Mouse (Mus musculus) kidney, postnatal 0 days (tissue): Measurements from ENCODE around the gene Itsn1. TPM values are rescaled to one million over a fixed set of nuclear protein-coding genes. Genes with fewer than 3 reads are reported as not detected.

ENCODE experiments used
- ATAC-seq: fragments of 200-750 bp; cut with Nextera tagmentation; replicated peaks from 2 replicates; pipeline ENCODE4 v1.8.0; 2017; ENCODE audit warnings: low read depth, moderate number of reproducible peaks, moderate TSS enrichment, moderate library complexity; ENCODE audit not compliant: low FRiP score
- DNase-seq: peaks from one replicate; pipeline ENCODE4 v3.0.0-alpha.2; 2016; ENCODE audit warnings: low spot score
- H3K27ac ChIP-seq: fragments of 300-500 bp; sonication (generic); 2 replicates; pipeline ENCODE4 v1.5.1; 2014; ENCODE audit warnings: mild to moderate bottlenecking
- H3K27me3 ChIP-seq: fragments of 300-500 bp; sonication (generic); 2 replicates; pipeline ENCODE4 v1.6.1; 2014; ENCODE audit warnings: low read length, mixed read lengths; ENCODE audit not compliant: insufficient read depth
- H3K36me3 ChIP-seq: fragments of 300-500 bp; sonication (generic); 2 replicates; pipeline ENCODE4 v1.6.1; 2014; ENCODE audit warnings: low read length, mixed read lengths; ENCODE audit not compliant: insufficient read depth
- H3K4me1 ChIP-seq: fragments of 300-500 bp; sonication (generic); replicated peaks from 2 replicates; pipeline ENCODE4 v1.6.1; 2014; ENCODE audit warnings: antibody characterized with exemption, low read length, mixed read lengths; ENCODE audit not compliant: insufficient read depth
- H3K4me2 ChIP-seq: fragments of 300-500 bp; sonication (generic); 2 replicates; pipeline ENCODE4 v1.6.1; 2014; ENCODE audit warnings: mild to moderate bottlenecking, low read length, moderate library complexity, mixed read lengths
- H3K4me3 ChIP-seq: fragments of 300-500 bp; sonication (generic); replicated peaks from 2 replicates; pipeline ENCODE4 v1.5.1; 2014; ENCODE audit warnings: low read depth, low read length
- H3K9ac ChIP-seq: fragments of 300-500 bp; sonication (generic); 2 replicates; pipeline ENCODE4 v1.6.1; 2014; ENCODE audit warnings: low read depth, low read length
- H3K9me3 ChIP-seq: fragments of 300-500 bp; sonication (generic); replicated peaks from 2 replicates; pipeline ENCODE4 v1.6.1; 2016; ENCODE audit warnings: low read length, inconsistent platforms, mixed read lengths
- CTCF ChIP-seq: IDR thresholded peaks from 2 replicates; pipeline ENCODE4 v1.5.1; 2016; ENCODE audit warnings: antibody characterized with exemption, low read depth, mild to moderate bottlenecking, moderate library complexity
- WGBS: fragments of 180-500 bp; shearing (Covaris S2); extraction: QIAGEN DNeasy Blood & Tissue Kit; methylation state at CpG from one replicate; pipeline ENCODE4 v1.1.7; 2014; 5-methylcytosine and 5-hydroxymethylcytosine counted together
- polyA plus RNA-seq: library from polyadenylated mRNA; unstranded; fragments of >200 nt; fragmentation: Nextera tagmentation; extraction: Ambion mirVana; gene quantifications from 2 replicates; pipeline ENCODE4 v1.2.1, GENCODE M21; 2015

Itsn1 gene
- polyA plus RNA-seq, 1 experiment from 2014 or later: 14.4 TPM

DNA sequence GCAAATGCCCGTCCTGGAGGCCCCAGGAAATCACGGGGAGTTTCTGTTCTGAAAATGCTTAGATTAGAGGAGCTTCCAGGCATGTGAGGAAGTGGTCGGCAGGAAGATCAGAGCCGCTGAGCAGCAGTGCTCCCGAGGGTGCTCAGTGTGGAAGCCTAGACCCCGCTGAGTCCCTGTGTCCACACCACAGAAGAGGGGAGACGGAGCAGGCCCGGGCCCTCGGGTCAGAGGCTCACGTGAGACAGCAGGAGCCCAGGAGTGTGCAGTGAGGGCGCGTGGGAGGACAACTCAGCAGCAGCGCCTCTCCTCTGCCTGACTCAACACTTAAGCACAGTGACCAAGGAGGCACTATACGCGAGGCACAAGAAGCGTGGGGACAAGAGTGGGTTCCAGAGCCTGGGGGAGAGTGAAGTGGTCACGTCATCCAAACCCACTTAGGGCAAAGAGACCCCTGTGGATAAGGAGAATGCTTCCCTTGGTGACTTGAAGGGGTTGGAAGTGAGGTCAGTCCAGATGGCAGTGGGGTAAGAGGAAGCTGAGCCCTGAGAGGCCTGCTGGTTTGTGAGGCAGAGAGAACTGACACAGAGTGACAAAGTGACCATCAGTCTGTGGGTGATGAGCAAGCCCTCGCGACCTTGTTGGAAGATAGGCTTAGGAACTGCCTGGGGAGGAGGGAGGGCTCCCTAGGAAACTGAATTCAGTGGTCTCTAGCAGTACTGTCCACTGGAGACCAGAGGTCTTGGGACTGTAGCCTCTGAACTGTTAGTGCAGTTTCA is 122.6 kb downstream of the Itsn1 start:
- H3K9ac ChIP-seq: no peak overlapping the region
- ATAC-seq (no peak; the same call in 1 of the 2 replicates), DNase-seq (no peak)
- no peak for TF ChIP-seq CTCF
- no peak overlapping the region for H3K4me2 ChIP-seq
- H3K27ac ChIP-seq: no peak overlapping the region
- no peaks in the 10 kb centered on the region for H3K9me3 ChIP-seq
- 51% methylated on average over 19 of the region's 19 CpGs for WGBS
- no peak overlapping the region for H3K4me3 ChIP-seq
- H3K27me3 ChIP-seq: no peaks in the 10 kb centered on the region
- H3K36me3 ChIP-seq: peaks cover 21% of the 10 kb centered on the region; the same call in 1 of the 2 replicates
- H3K4me1 ChIP-seq: peaks cover 12% of the 10 kb centered on the region; the same call in 1 of the 2 replicates

DNA sequence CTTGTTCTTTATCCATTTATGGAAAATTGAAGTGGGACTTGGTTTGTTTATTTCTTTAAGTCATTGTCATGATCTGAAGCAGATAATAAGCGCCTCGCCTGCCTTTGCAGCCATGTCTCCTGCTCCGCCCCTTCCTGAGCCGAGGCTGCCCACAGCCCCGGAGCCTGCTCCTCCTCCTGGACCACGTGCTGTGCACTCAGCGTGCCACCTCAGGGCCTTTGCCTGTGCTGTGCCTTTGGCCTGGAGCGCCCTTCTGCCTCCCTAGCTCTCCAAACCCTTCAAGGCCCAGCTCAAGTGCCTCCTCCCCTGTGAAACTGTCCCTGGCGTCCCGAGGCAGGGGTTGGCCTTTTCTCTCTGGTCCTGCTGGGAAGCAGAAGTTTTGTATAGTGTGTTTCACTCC is 123.7 kb downstream of the Itsn1 start:
- H3K4me1 ChIP-seq: 0 out of 2 replicates have a peak, but pooled peaks cover 9% of the 10 kb centered on the region
- no peak for DNase-seq
- H3K27ac ChIP-seq: no peak overlapping the region
- no peaks in the 10 kb centered on the region for H3K9me3 ChIP-seq
- no peak for ATAC-seq
- peaks cover 27% of the 10 kb centered on the region; the same call in 1 of the 2 replicates for H3K36me3 ChIP-seq
- no peaks in the 10 kb centered on the region for H3K27me3 ChIP-seq
- no peak for TF ChIP-seq CTCF
- no peak overlapping the region for H3K4me3 ChIP-seq
- H3K4me2 ChIP-seq: no peak overlapping the region
- WGBS: 91% methylated on average over 10 of the region's 10 CpGs
- H3K9ac ChIP-seq: no peak overlapping the region

DNA sequence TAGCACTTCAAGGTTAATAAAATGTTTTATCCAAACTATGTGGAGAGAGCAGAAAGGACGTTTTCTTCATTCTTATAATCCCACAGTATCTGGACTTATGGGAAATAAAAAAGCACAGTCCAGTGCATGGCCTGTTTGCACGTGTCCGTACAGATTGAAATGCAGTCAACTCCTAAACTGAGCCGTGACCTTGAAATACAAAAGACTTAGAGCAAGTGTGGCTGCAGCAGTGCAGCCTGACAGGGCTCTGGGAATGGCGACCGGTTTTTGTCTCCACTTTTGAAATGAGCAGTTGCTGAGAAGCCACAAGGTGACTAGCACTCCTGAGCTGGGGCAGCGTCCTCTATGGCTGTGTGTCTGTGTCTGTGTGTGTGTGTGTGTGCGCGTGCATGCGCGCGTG is 124.1 kb downstream of the Itsn1 start:
- Histone ChIP-seq H3K9ac (no peak overlapping the region), H3K4me2 (no peak overlapping the region), H3K27me3 (no peaks in the 10 kb centered on the region), H3K27ac (no peak overlapping the region), H3K36me3 (peaks cover 30% of the 10 kb centered on the region; the same call in 1 of the 2 replicates), H3K4me3 (no peak overlapping the region), H3K4me1 (0 out of 2 replicates have a peak, but pooled peaks cover 8% of the 10 kb centered on the region), H3K9me3 (no peaks in the 10 kb centered on the region)
- 91% methylated on average over 12 of the region's 12 CpGs for WGBS
- TF ChIP-seq CTCF: no peak
- no peak for ATAC-seq
- no peak for DNase-seq

DNA sequence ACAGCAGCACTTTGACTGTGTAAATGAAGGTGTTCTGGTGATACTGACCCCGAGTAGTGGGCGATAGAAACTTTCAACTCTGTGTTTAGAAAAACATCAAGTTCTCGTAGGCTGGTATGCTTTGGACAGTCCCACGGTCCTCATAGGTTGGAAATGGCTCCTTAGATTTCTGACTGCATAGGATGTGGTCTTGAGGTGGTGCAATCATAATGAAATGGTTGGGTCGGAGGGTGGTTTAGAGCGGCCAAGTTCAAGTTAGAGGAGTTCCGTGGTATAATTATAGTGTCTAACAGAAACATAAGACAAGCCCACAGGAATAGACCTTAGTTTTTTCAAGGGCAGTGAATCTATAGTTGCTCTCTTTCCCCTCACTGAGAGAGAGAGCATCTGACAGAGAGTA is 129.6 kb downstream of the Itsn1 start:
- H3K4me1 ChIP-seq: peaks cover 28% of the 10 kb centered on the region
- H3K9me3 ChIP-seq: no peaks in the 10 kb centered on the region
- H3K27ac ChIP-seq: no peak overlapping the region
- no peak for TF ChIP-seq CTCF
- ATAC-seq (no peak), DNase-seq (no peak)
- H3K36me3 ChIP-seq: peaks cover 25% of the 10 kb centered on the region; the same call in 1 of the 2 replicates
- no peak overlapping the region for H3K4me2 ChIP-seq
- no peak overlapping the region for H3K4me3 ChIP-seq
- 93% methylated on average over 7 of the region's 7 CpGs for WGBS
- no peaks in the 10 kb centered on the region for H3K27me3 ChIP-seq
- no peak overlapping the region for H3K9ac ChIP-seq

DNA sequence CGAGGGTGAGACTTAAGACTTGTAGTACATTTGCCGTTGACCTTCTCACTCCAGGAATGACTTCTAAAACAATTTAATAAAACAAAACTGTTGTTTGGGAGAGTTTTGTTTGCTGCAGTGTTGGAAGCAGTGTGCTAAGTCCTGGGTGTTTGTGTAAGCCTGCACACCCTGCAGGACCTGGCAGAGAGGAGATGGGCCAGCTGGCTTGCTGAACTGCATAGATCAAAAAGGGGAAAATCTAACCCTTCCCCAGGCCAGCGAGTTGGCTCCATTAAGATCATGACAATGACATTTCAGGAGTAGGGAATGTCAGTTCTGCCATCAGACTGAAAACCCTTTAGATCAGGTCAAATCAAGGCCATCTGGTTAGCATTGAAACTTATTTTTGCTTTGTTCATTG is 130.1 kb downstream of the Itsn1 start:
- no peak overlapping the region for H3K9ac ChIP-seq
- no peak for DNase-seq
- WGBS: 70% methylated on average over 3 of the region's 3 CpGs
- no peak for ATAC-seq
- TF ChIP-seq CTCF: no peak
- no peak overlapping the region for H3K4me2 ChIP-seq
- peaks cover 28% of the 10 kb centered on the region for H3K4me1 ChIP-seq
- no peak overlapping the region for H3K4me3 ChIP-seq
- H3K27ac ChIP-seq: no peak overlapping the region
- peaks cover 27% of the 10 kb centered on the region; the same call in 1 of the 2 replicates for H3K36me3 ChIP-seq
- H3K9me3 ChIP-seq: no peaks in the 10 kb centered on the region
- no peaks in the 10 kb centered on the region for H3K27me3 ChIP-seq

DNA sequence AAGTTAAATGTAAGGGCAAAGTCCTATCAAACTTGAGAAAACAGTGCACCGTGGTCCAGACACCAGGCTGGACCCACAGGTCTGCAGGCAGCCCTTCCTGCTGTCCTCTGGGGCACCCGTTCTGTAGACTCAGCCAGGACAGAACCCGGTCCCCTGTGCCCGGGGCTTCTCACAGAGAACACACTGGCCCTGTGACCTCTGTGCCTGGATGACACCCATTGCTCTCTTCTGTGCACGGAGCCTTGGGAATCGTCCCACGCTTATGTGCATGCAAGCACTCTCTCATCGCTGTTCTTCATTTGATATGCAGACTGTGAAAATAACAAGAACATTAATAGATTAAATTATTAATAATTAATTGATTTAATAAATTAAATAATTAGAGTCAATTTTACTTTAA is 130.9 kb downstream of the Itsn1 start:
- Histone ChIP-seq H3K27me3 (no peaks in the 10 kb centered on the region), H3K4me3 (no peak overlapping the region), H3K4me2 (no peak overlapping the region), H3K36me3 (peaks cover 29% of the 10 kb centered on the region; the same call in 1 of the 2 replicates), H3K27ac (0 out of 2 replicates have a peak overlapping the region, but pooled peaks have one; percentile 54), H3K9ac (no peak overlapping the region), H3K4me1 (peaks cover 28% of the 10 kb centered on the region), H3K9me3 (no peaks in the 10 kb centered on the region)
- WGBS: 71% methylated on average over 8 of the region's 8 CpGs
- DNase-seq (no peak), ATAC-seq (no peak)
- TF ChIP-seq CTCF: no peak
